Mouse (Mus musculus) erythroblast, embryonic 14.5 days (primary cell): Measurements from ENCODE around the gene Slc13a2.

Source experiments
- GATA1 ChIP-seq: IDR thresholded peaks from 2 replicates; pipeline ENCODE4 v1.6.1; 2012; ENCODE audit warnings: low read length, inconsistent platforms, mixed read lengths
- TAL1 ChIP-seq: IDR thresholded peaks from 3 replicates; pipeline ENCODE4 v1.6.1; 2012; ENCODE audit warnings: low read length, inconsistent platforms, mixed read lengths

GRCm38 (mm10) chr11:78461894-78462293 lies 39.9 kb upstream of the Slc13a2 start:
- TF ChIP-seq GATA1 (no peak), TAL1 (no peak)
